Mouse (Mus musculus) hindbrain, embryonic 14.5 days (tissue): ENCODE data around the gene Emilin1. TPM values are rescaled to one million over a fixed set of nuclear protein-coding genes. Genes with fewer than 3 reads are reported as not detected.

Experiments used
- ATAC-seq: fragments of 200-750 bp; cut with Nextera tagmentation; 2 replicates; pipeline ENCODE4 v1.8.0; 2017; ENCODE audit warnings: moderate number of reproducible peaks, mild to moderate bottlenecking, moderate TSS enrichment, moderate library complexity; ENCODE audit not compliant: low FRiP score
- DNase-seq: peaks from one replicate; pipeline ENCODE4 v3.0.0-alpha.2; 2015; ENCODE audit warnings: low spot score
- H3K27ac ChIP-seq: fragments of 300-500 bp; sonication (generic); 2 replicates; pipeline ENCODE4 v1.5.1; 2014; ENCODE audit warnings: mild to moderate bottlenecking, moderate library complexity
- H3K27me3 ChIP-seq: fragments of 300-500 bp; sonication (generic); 2 replicates; pipeline ENCODE4 v1.6.1; 2014; ENCODE audit warnings: mild to moderate bottlenecking, low read length, mixed read lengths; ENCODE audit not compliant: control insufficient read depth, insufficient read depth
- H3K36me3 ChIP-seq: fragments of 300-500 bp; sonication (generic); replicated peaks from 2 replicates; pipeline ENCODE4 v1.6.1; 2014; ENCODE audit not compliant: control insufficient read depth, insufficient read depth
- H3K4me1 ChIP-seq: fragments of 300-500 bp; sonication (generic); replicated peaks from 2 replicates; pipeline ENCODE4 v1.6.1; 2014; ENCODE audit warnings: antibody characterized with exemption, low read length, mixed read lengths; ENCODE audit not compliant: control insufficient read depth, insufficient read depth
- H3K4me2 ChIP-seq: fragments of 300-500 bp; sonication (generic); replicated peaks from 2 replicates; pipeline ENCODE4 v1.6.1; 2014; ENCODE audit warnings: mild to moderate bottlenecking, moderate library complexity
- H3K4me3 ChIP-seq: fragments of 300-500 bp; sonication (generic); replicated peaks from 2 replicates; pipeline ENCODE4 v1.5.1; 2014; ENCODE audit warnings: mild to moderate bottlenecking, low read length
- H3K9ac ChIP-seq: fragments of 300-500 bp; sonication (generic); 2 replicates; pipeline ENCODE4 v1.6.1; 2014
- H3K9me3 ChIP-seq: fragments of 300-500 bp; sonication (generic); 2 replicates; pipeline ENCODE4 v1.6.1; 2016; ENCODE audit warnings: low read length; ENCODE audit not compliant: control insufficient read depth
- WGBS: fragments of 180-500 bp; shearing (Covaris S2); extraction: QIAGEN DNeasy Blood & Tissue Kit; methylation state at CpG from one replicate; pipeline ENCODE4 v1.1.7; 2014; 5-methylcytosine and 5-hydroxymethylcytosine counted together
- polyA plus RNA-seq: library from polyadenylated mRNA; unstranded; fragments of >200 nt; fragmentation: Nextera tagmentation; extraction: Ambion mirVana; gene quantifications from 2 replicates; pipeline ENCODE4 v1.2.1, GENCODE M21; 2014

The Emilin1 gene
- 14.1 and 17.1 TPM in 2 replicates for polyA plus RNA-seq

- H3K9me3 ChIP-seq = no peaks in the 10 kb centered on the region
- H3K27ac ChIP-seq = peak within 1 kb of the TSS; percentile 65
- ATAC-seq = no peak
- no peak for DNase-seq
- peak within 1 kb of the TSS; percentile 12; the same call in 1 of the 2 replicates for H3K4me3 ChIP-seq
- WGBS = 28% methylated on average over 13 of the region's 13 CpGs
- H3K4me1 ChIP-seq = peaks cover 28% of the 10 kb centered on the region
- peak within 1 kb of the TSS; percentile 43 for H3K4me2 ChIP-seq
- no peaks in the 10 kb centered on the region for H3K36me3 ChIP-seq
- no peaks in the 10 kb centered on the region for H3K27me3 ChIP-seq
- H3K9ac ChIP-seq = peak within 1 kb of the TSS; percentile 47; the same call in 1 of the 2 replicates
Measured at GRCm38 (mm10) chr5:30913060-30913841, at the start of gene Emilin1. TSS of gene Emilin1 (plus strand) at chr5:30913402.

- DNase-seq (no peak), ATAC-seq (no peak)
- H3K4me2 ChIP-seq = no peak overlapping the region
- H3K9ac ChIP-seq = no peak overlapping the region
- 35% methylated on average over 4 of the region's 4 CpGs for WGBS
- H3K4me3 ChIP-seq = no peak overlapping the region
- H3K4me1 ChIP-seq = 0 out of 2 replicates have a peak, but pooled peaks cover 1% of the 10 kb centered on the region
- H3K27ac ChIP-seq = no peak overlapping the region
- no peaks in the 10 kb centered on the region for H3K9me3 ChIP-seq
- H3K27me3 ChIP-seq = no peaks in the 10 kb centered on the region
- peaks cover 41% of the 10 kb centered on the region for H3K36me3 ChIP-seq
Measured at GRCm38 (mm10) chr5:30863852-30864251, 49.4 kb upstream of the Emilin1 start.

GRCm38 (mm10) chr5:30864322-30864721 lies 48.9 kb upstream of the Emilin1 start:
- ATAC-seq = no peak
- H3K4me3 ChIP-seq = no peak overlapping the region

GRCm38 (mm10) chr5:30866871-30867270 lies 46.3 kb upstream of the Emilin1 start:
- DNase-seq = no peak
- Histone ChIP-seq H3K27me3 (no peaks in the 10 kb centered on the region), H3K4me1 (peaks cover 15% of the 10 kb centered on the region), H3K4me2 (no peak overlapping the region), H3K36me3 (peaks cover 51% of the 10 kb centered on the region), H3K9me3 (no peaks in the 10 kb centered on the region), H3K9ac (no peak overlapping the region), H3K27ac (no peak overlapping the region), H3K4me3 (no peak overlapping the region)
- WGBS = 94% methylated on average over 3 of the region's 3 CpGs
- ATAC-seq = no peak

More at GRCm38 (mm10) chr5:30864322-30864721, 48.9 kb upstream of the Emilin1 start:
- Histone ChIP-seq H3K36me3 (peaks cover 41% of the 10 kb centered on the region), H3K9ac (no peak overlapping the region), H3K27me3 (no peaks in the 10 kb centered on the region), H3K9me3 (no peaks in the 10 kb centered on the region), H3K27ac (no peak overlapping the region), H3K4me1 (0 out of 2 replicates have a peak, but pooled peaks cover 5% of the 10 kb centered on the region), H3K4me2 (no peak overlapping the region)
- 59% methylated on average over 15 of the region's 15 CpGs for WGBS
- no peak for DNase-seq

- Histone ChIP-seq H3K36me3 (peaks cover 53% of the 10 kb centered on the region), H3K9me3 (no peaks in the 10 kb centered on the region), H3K9ac (0 out of 2 replicates have a peak within 1 kb of the TSS, but pooled peaks have one; percentile 82), H3K4me1 (peaks cover 15% of the 10 kb centered on the region), H3K4me2 (peak within 1 kb of the TSS; percentile 80), H3K27ac (peak within 1 kb of the TSS; percentile 69; the same call in 1 of the 2 replicates), H3K4me3 (peak within 1 kb of the TSS; percentile 65; the same call in 1 of the 2 replicates), H3K27me3 (no peaks in the 10 kb centered on the region)
- 97% methylated on average over 3 of the region's 3 CpGs for WGBS
- DNase-seq (no peak), ATAC-seq (no peak)
Measured at GRCm38 (mm10) chr5:30867712-30868111, 45.5 kb upstream of the Emilin1 start, which contains the start of gene Tmem214. TSS of gene Tmem214 (plus strand) at chr5:30868012.

- H3K9ac ChIP-seq = peak overlapping the region; percentile 82
- H3K4me3 ChIP-seq = peak overlapping the region; percentile 65
- ATAC-seq (no peak), DNase-seq (no peak)
- H3K27me3 ChIP-seq = no peaks in the 10 kb centered on the region
- no peaks in the 10 kb centered on the region for H3K9me3 ChIP-seq
- peaks cover 15% of the 10 kb centered on the region for H3K4me1 ChIP-seq
- peaks cover 63% of the 10 kb centered on the region for H3K36me3 ChIP-seq
- 23% methylated on average over 9 of the region's 9 CpGs for WGBS
- peak overlapping the region; percentile 80 for H3K4me2 ChIP-seq
- peak overlapping the region; percentile 69; the same call in 1 of the 2 replicates for H3K27ac ChIP-seq
Measured at GRCm38 (mm10) chr5:30868981-30869380, 44.2 kb upstream of the Emilin1 start.

- Histone ChIP-seq H3K27ac (peak overlapping the region; percentile 69), H3K4me2 (peak overlapping the region; percentile 80), H3K27me3 (no peaks in the 10 kb centered on the region), H3K9ac (peak overlapping the region; percentile 82), H3K36me3 (peaks cover 64% of the 10 kb centered on the region), H3K4me1 (peaks cover 15% of the 10 kb centered on the region), H3K9me3 (no peaks in the 10 kb centered on the region), H3K4me3 (peak overlapping the region; percentile 65)
- under 1% methylated on average over 63 of the region's 63 CpGs for WGBS
- ATAC-seq (peak; percentile 90), DNase-seq (peak; percentile 86)
Measured at GRCm38 (mm10) chr5:30869405-30870130, 43.6 kb upstream of the Emilin1 start.

GRCm38 (mm10) chr5:30870131-30870406 lies 43.1 kb upstream of the Emilin1 start:
- Histone ChIP-seq H3K4me1 (peaks cover 15% of the 10 kb centered on the region), H3K9ac (peak overlapping the region; percentile 82), H3K27ac (0 out of 2 replicates have a peak overlapping the region, but pooled peaks have one; percentile 69), H3K27me3 (no peaks in the 10 kb centered on the region), H3K9me3 (no peaks in the 10 kb centered on the region), H3K4me2 (peak overlapping the region; percentile 80), H3K4me3 (peak overlapping the region; percentile 65), H3K36me3 (peaks cover 64% of the 10 kb centered on the region)
- ATAC-seq (no peak), DNase-seq (no peak)
- 27% methylated on average over 2 of the region's 2 CpGs for WGBS

GRCm38 (mm10) chr5:30872574-30872973 lies 40.6 kb upstream of the Emilin1 start:
- ATAC-seq (no peak), DNase-seq (no peak)
- Histone ChIP-seq H3K9me3 (no peaks in the 10 kb centered on the region), H3K27ac (no peak overlapping the region), H3K4me3 (no peak overlapping the region), H3K36me3 (peaks cover 70% of the 10 kb centered on the region), H3K4me1 (peaks cover 15% of the 10 kb centered on the region), H3K27me3 (no peaks in the 10 kb centered on the region), H3K4me2 (no peak overlapping the region), H3K9ac (no peak overlapping the region)
- 95% methylated on average over 9 of the region's 9 CpGs for WGBS
